Mouse (Mus musculus) forebrain, embryonic 16.5 days (tissue): ENCODE measurements at regions not wholly inside any gene's neighbourhood (a gene's known extent, or its start where the extent isn't known, plus 50 kb on each side); places are given as distances from the start of the nearest gene placed in this dataset.
"Not testable (repeated sequence)": the region's sequence is repeated elsewhere in the genome, so short reads cannot be mapped to it uniquely, and the experiment has no call there.

Source experiments
- ATAC-seq: fragments of 200-750 bp; cut with Nextera tagmentation; 2 replicates; pipeline ENCODE4 v1.8.0; 2017; ENCODE audit warnings: mild to moderate bottlenecking, moderate library complexity
- H3K27ac ChIP-seq: fragments of 300-500 bp; sonication (generic); 2 replicates; pipeline ENCODE4 v1.5.1; 2014; ENCODE audit warnings: low read length, control low read depth
- H3K27me3 ChIP-seq: fragments of 300-500 bp; sonication (generic); replicated peaks from 2 replicates; pipeline ENCODE4 v1.6.1; 2014; ENCODE audit warnings: low read length; ENCODE audit not compliant: control insufficient read depth, insufficient read depth
- H3K36me3 ChIP-seq: fragments of 300-500 bp; sonication (generic); 2 replicates; pipeline ENCODE4 v1.6.1; 2014; ENCODE audit not compliant: control insufficient read depth, insufficient read depth
- H3K4me1 ChIP-seq: fragments of 300-500 bp; sonication (generic); replicated peaks from 2 replicates; pipeline ENCODE4 v1.6.1; 2014; ENCODE audit warnings: low read length; ENCODE audit not compliant: control insufficient read depth, insufficient read depth
- H3K4me2 ChIP-seq: fragments of 300-500 bp; sonication (generic); 2 replicates; pipeline ENCODE4 v1.6.1; 2014; ENCODE audit warnings: mild to moderate bottlenecking, low read length, control low read depth
- H3K4me3 ChIP-seq: fragments of 300-500 bp; sonication (generic); replicated peaks from 2 replicates; pipeline ENCODE4 v1.5.1; 2014; ENCODE audit warnings: mild to moderate bottlenecking, low read length, control low read depth
- H3K9ac ChIP-seq: fragments of 300-500 bp; sonication (generic); replicated peaks from 2 replicates; pipeline ENCODE4 v1.6.1; 2014; ENCODE audit warnings: low read depth, low read length, control low read depth
- H3K9me3 ChIP-seq: fragments of 300-500 bp; sonication (generic); 2 replicates; pipeline ENCODE4 v1.6.1; 2016; ENCODE audit warnings: low read length; ENCODE audit not compliant: control insufficient read depth
- WGBS: fragments of 180-500 bp; shearing (Covaris S2); extraction: QIAGEN DNeasy Blood & Tissue Kit; methylation state at CpG from one replicate; pipeline ENCODE4 v1.1.7; 2014; 5-methylcytosine and 5-hydroxymethylcytosine counted together

DNA sequence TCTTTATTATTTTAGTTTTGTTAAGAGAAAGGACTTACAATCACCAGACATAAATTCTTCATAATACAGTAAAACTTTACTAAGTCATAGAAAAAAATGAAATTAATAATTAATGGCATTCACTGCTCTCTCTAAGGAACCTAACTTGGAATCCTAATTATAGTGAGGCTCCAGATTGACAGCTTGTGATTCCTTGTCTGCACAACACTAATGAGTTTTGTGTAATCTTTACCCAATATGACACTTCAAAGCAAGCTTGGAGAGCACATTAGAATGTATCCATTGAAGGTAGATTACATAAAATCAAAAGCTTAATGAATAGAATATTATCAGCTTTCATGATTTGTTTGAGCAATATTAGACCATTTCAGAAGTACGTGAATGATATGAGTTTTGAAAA lies 1914.7 kb downstream of the Efna5 start:
- H3K4me1 ChIP-seq: no peaks in the 10 kb centered on the region
- WGBS: 60% methylated on average over 1 of the region's 1 CpGs
- no peak overlapping the region for H3K4me3 ChIP-seq
- no peak overlapping the region for H3K27ac ChIP-seq
- no peaks in the 10 kb centered on the region for H3K36me3 ChIP-seq
- no peak overlapping the region for H3K4me2 ChIP-seq
- no peaks in the 10 kb centered on the region for H3K9me3 ChIP-seq
- ATAC-seq: no peak
- H3K9ac ChIP-seq: no peak overlapping the region
- no peaks in the 10 kb centered on the region for H3K27me3 ChIP-seq

- H3K36me3 ChIP-seq: no peaks in the 10 kb centered on the region
- ATAC-seq: no peak
- H3K4me1 ChIP-seq: no peaks in the 10 kb centered on the region
- no peak overlapping the region for H3K4me2 ChIP-seq
- no peak overlapping the region for H3K27ac ChIP-seq
- WGBS: 18% methylated on average over 2 of the region's 2 CpGs
- H3K9me3 ChIP-seq: no peaks in the 10 kb centered on the region
- H3K27me3 ChIP-seq: no peaks in the 10 kb centered on the region
- H3K4me3 ChIP-seq: no peak overlapping the region
- no peak overlapping the region for H3K9ac ChIP-seq
Measured at GRCm38 (mm10) chr17:60965660-60966059, 1915.5 kb downstream of the Efna5 start.

- Histone ChIP-seq H3K9me3 (no peaks in the 10 kb centered on the region), H3K27ac (no peak overlapping the region), H3K4me2 (no peak overlapping the region), H3K4me3 (no peak overlapping the region), H3K4me1 (no peaks in the 10 kb centered on the region), H3K27me3 (no peaks in the 10 kb centered on the region), H3K9ac (no peak overlapping the region), H3K36me3 (no peaks in the 10 kb centered on the region)
- 71% methylated on average over 1 of the region's 1 CpGs for WGBS
- no peak for ATAC-seq
Measured at GRCm38 (mm10) chr17:60951464-60951863, 1929.7 kb downstream of the Efna5 start.

DNA sequence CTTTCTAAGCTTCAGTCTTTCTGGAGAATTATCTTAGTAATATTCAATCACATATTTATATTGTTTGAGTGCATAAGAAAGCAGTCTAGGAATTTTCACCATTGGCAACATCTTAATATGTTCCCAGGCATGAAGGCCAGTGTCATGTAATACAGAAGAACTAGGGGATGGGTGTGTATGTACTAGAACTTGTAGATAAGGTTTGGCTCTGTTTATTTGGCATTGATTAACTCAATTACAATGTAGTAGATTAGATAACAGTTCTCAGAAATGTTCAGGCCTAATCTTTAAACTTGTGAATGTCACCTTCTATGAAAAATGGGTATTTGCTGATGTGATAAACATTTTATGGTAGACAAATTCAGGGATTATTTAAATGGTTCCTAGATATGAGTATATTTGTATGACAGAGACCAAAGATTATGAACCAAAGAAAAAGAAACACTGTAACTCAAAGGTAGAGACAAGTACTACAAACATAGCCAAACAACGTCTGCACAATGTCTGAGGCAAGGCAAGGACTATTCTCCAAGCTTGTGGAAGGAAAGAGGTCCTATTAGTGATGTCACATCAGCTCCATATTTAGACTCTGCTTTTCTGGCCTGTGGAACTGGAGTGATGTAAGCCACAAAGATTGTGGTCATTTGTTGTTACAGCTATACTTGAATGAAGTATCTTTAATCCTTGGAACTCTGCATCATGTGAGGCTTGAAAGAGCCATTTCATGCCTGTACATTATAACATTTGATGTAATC lies 1924.8 kb upstream of the Nudt12 start:
- no peak overlapping the region for H3K4me2 ChIP-seq
- H3K4me1 ChIP-seq: no peaks in the 10 kb centered on the region
- H3K27me3 ChIP-seq: no peaks in the 10 kb centered on the region
- H3K27ac ChIP-seq: no peak overlapping the region
- 84% methylated on average over 1 of the region's 1 CpGs for WGBS
- no peaks in the 10 kb centered on the region for H3K9me3 ChIP-seq
- H3K9ac ChIP-seq: no peak overlapping the region
- H3K36me3 ChIP-seq: no peaks in the 10 kb centered on the region
- no peak for ATAC-seq
- H3K4me3 ChIP-seq: no peak overlapping the region

- no peak for ATAC-seq
- Histone ChIP-seq H3K4me1 (no peaks in the 10 kb centered on the region), H3K4me2 (no peak overlapping the region), H3K36me3 (no peaks in the 10 kb centered on the region), H3K4me3 (no peak overlapping the region), H3K27ac (no peak overlapping the region), H3K27me3 (no peaks in the 10 kb centered on the region), H3K9ac (no peak overlapping the region), H3K9me3 (no peaks in the 10 kb centered on the region)
Measured at GRCm38 (mm10) chr17:60934223-60934622, 1921.1 kb upstream of the Nudt12 start.

- WGBS: 78% methylated on average over 13 of the region's 13 CpGs
- Histone ChIP-seq H3K36me3 (no peaks in the 10 kb centered on the region), H3K4me3 (no peak overlapping the region), H3K27ac (no peak overlapping the region), H3K27me3 (no peaks in the 10 kb centered on the region), H3K9me3 (no peaks in the 10 kb centered on the region), H3K4me2 (no peak overlapping the region), H3K4me1 (no peaks in the 10 kb centered on the region), H3K9ac (no peak overlapping the region)
- no peak for ATAC-seq
Measured at GRCm38 (mm10) chr17:60925822-60926383, 1912.7 kb upstream of the Nudt12 start.

- H3K27me3 ChIP-seq, H3K9ac ChIP-seq, H3K4me1 ChIP-seq, H3K9me3 ChIP-seq, ATAC-seq, H3K36me3 ChIP-seq, H3K4me2 ChIP-seq, H3K27ac ChIP-seq, H3K4me3 ChIP-seq: not testable (repeated sequence)
- WGBS: 97% methylated on average over 1 of the region's 1 CpGs
Measured at GRCm38 (mm10) chr17:60882721-60883120, 1869.5 kb upstream of the Nudt12 start.

DNA sequence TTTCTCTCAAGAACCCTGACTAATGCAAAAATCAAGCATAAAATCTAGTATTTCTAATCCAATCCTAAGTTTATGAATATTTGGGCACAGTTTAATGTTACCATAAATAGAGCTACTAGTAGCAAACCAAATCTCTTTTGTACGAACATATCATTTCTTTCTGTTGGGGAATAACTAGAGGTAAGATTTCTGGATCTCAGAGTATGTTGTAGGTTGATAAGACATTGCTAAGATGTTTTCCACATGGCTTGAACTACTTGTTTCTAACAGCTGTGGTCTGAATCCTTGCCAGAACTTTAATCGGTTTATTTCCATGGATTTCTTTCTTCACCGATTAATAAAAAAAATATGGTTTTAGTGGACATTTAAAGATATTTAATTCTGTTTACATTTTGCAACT lies 1844.3 kb upstream of the Nudt12 start:
- WGBS: 90% methylated on average over 3 of the region's 3 CpGs
- Histone ChIP-seq H3K4me1 (no peaks in the 10 kb centered on the region), H3K4me3 (no peak overlapping the region), H3K27ac (no peak overlapping the region), H3K4me2 (no peak overlapping the region), H3K27me3 (no peaks in the 10 kb centered on the region), H3K36me3 (no peaks in the 10 kb centered on the region), H3K9ac (no peak overlapping the region), H3K9me3 (no peaks in the 10 kb centered on the region)
- no peak for ATAC-seq

GRCm38 (mm10) chr17:60854659-60855058 lies 1841.5 kb upstream of the Nudt12 start:
- ATAC-seq: no peak
- Histone ChIP-seq H3K27me3 (no peaks in the 10 kb centered on the region), H3K4me1 (no peaks in the 10 kb centered on the region), H3K4me3 (no peak overlapping the region), H3K36me3 (no peaks in the 10 kb centered on the region), H3K9me3 (no peaks in the 10 kb centered on the region), H3K27ac (no peak overlapping the region), H3K4me2 (no peak overlapping the region), H3K9ac (no peak overlapping the region)
- WGBS: 77% methylated on average over 3 of the region's 3 CpGs

GRCm38 (mm10) chr17:60838794-60839193 lies 1825.6 kb upstream of the Nudt12 start:
- WGBS: 97% methylated on average over 3 of the region's 3 CpGs

More at GRCm38 (mm10) chr17:60838794-60839193, 1825.6 kb upstream of the Nudt12 start:
- not testable (repeated sequence) for H3K4me1 ChIP-seq, H3K27me3 ChIP-seq, H3K9me3 ChIP-seq, H3K4me3 ChIP-seq, H3K4me2 ChIP-seq, H3K9ac ChIP-seq, ATAC-seq, H3K36me3 ChIP-seq, H3K27ac ChIP-seq
